ENCODE assay signal across 9 mouse cellular contexts in genomic region chr11:109244635-109245360, GRCm38 (mm10). TPM values are rescaled to one million over a fixed set of nuclear protein-coding genes. Genes with fewer than 3 reads are reported as not detected.
A peak's percentile ranks its signal among the peaks of the same experiment; 100 is the strongest.
DNase-seq lines count a peak whose midpoint lies in the region; ATAC-seq lines count a peak whose summit lies in the region.
"Had no signal": no experiment of that assay in that cellular context is flagged by ENCODE, and none has a peak within 500 bp of the region (broad histone marks: within the 10 kb centered on the region; RNA-seq: fewer than 3 reads in every experiment).

No protein-coding gene starts in this region.

- no peak overlapping the region for H3K4me2 ChIP-seq in liver, embryonic 11.5 days

- H3K9me3 ChIP-seq in liver, embryonic 11.5 days (ENCODE audit: control insufficient read depth, low read length), result no peaks in the 10 kb centered on the region

- 26% methylated on average over 23 of the region's 23 CpGs for WGBS in liver, embryonic 11.5 days

- H3K36me3 ChIP-seq in liver, embryonic 11.5 days (ENCODE audit: control insufficient read depth, insufficient read depth, low read length), result no peaks in the 10 kb centered on the region

- ATAC-seq in granulocyte monocyte progenitor cell, adult 5-6 weeks (replicated peaks; ENCODE audit: poor library complexity, severe bottlenecking), result peak; percentile 75
- ATAC-seq in liver, embryonic 11.5 days (replicated peaks; ENCODE audit: low FRiP score), result peak; percentile 51; the same call in 1 of the 2 replicates

- DNase-seq in CD4-positive helper T cell, adult 2 months (ENCODE audit: low read depth, low spot score), result peak; percentile 57
- peak; percentile 92 for DNase-seq in MN1 (ENCODE audit: low spot score)
- DNase-seq in cerebellum, postnatal 14 days, result peak; percentile 61 to 68
- DNase-seq in kidney, adult 9 months, result peak; percentile 27
- peak; percentile 43 for DNase-seq in liver, embryonic 11.5 days (ENCODE audit: low spot score)
- DNase-seq in neural tube, embryonic 10.5 days (ENCODE audit: extremely low spot score, low spot score), result peak; percentile 48
- peak; percentile 19 for DNase-seq in yolk sac, embryonic 10.5 days (ENCODE audit: low spot score)

- no peak overlapping the region for H3K9ac ChIP-seq in liver, embryonic 11.5 days (ENCODE audit: low read depth, low read length)

- H3K4me1 ChIP-seq in liver, embryonic 11.5 days (replicated peaks; ENCODE audit: control insufficient read depth, insufficient read depth, low read length), result 0 out of 2 replicates have a peak, but pooled peaks cover 3% of the 10 kb centered on the region

- no peak overlapping the region for H3K27ac ChIP-seq in liver, embryonic 11.5 days (ENCODE audit: low read depth, low read length)
- H3K27ac ChIP-seq: macrophage had no signal

- no peak overlapping the region for H3K4me3 ChIP-seq in liver, embryonic 11.5 days (ENCODE audit: low read depth, low read length)

- H3K27me3 ChIP-seq in liver, embryonic 11.5 days (replicated peaks; ENCODE audit: control insufficient read depth, insufficient read depth, low read length), result peaks cover 4% of the 10 kb centered on the region; the same call in 1 of the 2 replicates

RNA-seq across cellular contexts. Expression of gene Rgs9, which starts 53.1 kb away (rescaled TPM):
- total RNA-seq in granulocyte monocyte progenitor cell, adult 5-6 weeks (2014; fragmentation: Nextera tagmentation), result not detected in 2 replicates
- not detected in 2 replicates for total RNA-seq in granulocyte monocyte progenitor cell, adult 5-6 weeks (2017)
- polyA plus RNA-seq in liver, embryonic 11.5 days (2014; fragmentation: Nextera tagmentation; extraction: Ambion mirVana), result 0.18 and 0.25 TPM in 2 replicates
- polyA plus RNA-seq: macrophage had no signal

Comparison
In these comparisons a context has a peak if more than half of its experiments do, and no peak if none do; other contexts are left out.
1. DNase-seq: peak in every context shown above with its lines; median percentile 92 in MN1; 64 in cerebellum, postnatal 14 days; 57 in CD4-positive helper T cell, adult 2 months; 48 in neural tube, embryonic 10.5 days; 43 in liver, embryonic 11.5 days; 27 in kidney, adult 9 months; 19 in yolk sac, embryonic 10.5 days.